Mouse (Mus musculus) thymus, postnatal 36 days (tissue): Measurements from ENCODE around the gene Mfsd4a.

Experiments
- DNase-seq, 2 experiments: peaks; one replicate each; pipeline ENCODE4 v3.0.0; 2022; ENCODE audit warnings: mixed read lengths in 2 of 2

Mfsd4a gene

GRCm38 (mm10) chr1:132067261-132068255 is at the start of gene Mfsd4a:
Gene Mfsd4a (minus strand): TSS chr1:132068062.
- peak; percentile 51 to 62 for DNase-seq

GRCm38 (mm10) chr1:132116606-132117005 is 48.7 kb upstream of the Mfsd4a start:
- DNase-seq: peak; percentile 75 to 80

- DNase-seq: no peak
Measured at GRCm38 (mm10) chr1:132113098-132113497, 45.2 kb upstream of the Mfsd4a start.

- no peak for DNase-seq
Measured at GRCm38 (mm10) chr1:132112426-132112825, 44.6 kb upstream of the Mfsd4a start.

GRCm38 (mm10) chr1:132111411-132111810 is 43.5 kb upstream of the Mfsd4a start:
- DNase-seq: no peak

- no peak for DNase-seq
Measured at GRCm38 (mm10) chr1:132109368-132109767, 41.5 kb upstream of the Mfsd4a start.

- no peak for DNase-seq
Measured at GRCm38 (mm10) chr1:132104353-132104752, 36.5 kb upstream of the Mfsd4a start.

- peak; percentile 60 to 77 for DNase-seq
Measured at GRCm38 (mm10) chr1:132101953-132102697, 34.3 kb upstream of the Mfsd4a start.

GRCm38 (mm10) chr1:132099775-132100174 is 31.9 kb upstream of the Mfsd4a start:
- no peak for DNase-seq

GRCm38 (mm10) chr1:132099016-132099415 is 31.2 kb upstream of the Mfsd4a start:
- DNase-seq: no peak

- DNase-seq: no peak
Measured at GRCm38 (mm10) chr1:132098076-132098475, 30.2 kb upstream of the Mfsd4a start.

GRCm38 (mm10) chr1:132095356-132096004 is 27.6 kb upstream of the Mfsd4a start:
- peak; percentile 34 to 40 for DNase-seq

GRCm38 (mm10) chr1:132093269-132093668 is 25.4 kb upstream of the Mfsd4a start:
- no peak for DNase-seq

- no peak for DNase-seq
Measured at GRCm38 (mm10) chr1:132090266-132090665, 22.4 kb upstream of the Mfsd4a start.

GRCm38 (mm10) chr1:132089767-132090166 is 21.9 kb upstream of the Mfsd4a start:
- no peak for DNase-seq

GRCm38 (mm10) chr1:132088181-132088671 is 20.4 kb upstream of the Mfsd4a start:
- no peak for DNase-seq

- no peak for DNase-seq
Measured at GRCm38 (mm10) chr1:132085181-132086049, 17.6 kb upstream of the Mfsd4a start.

- no peak for DNase-seq
Measured at GRCm38 (mm10) chr1:132078413-132078812, 10.6 kb upstream of the Mfsd4a start.

- DNase-seq: no peak
Measured at GRCm38 (mm10) chr1:132075576-132075975, 7.7 kb upstream of the Mfsd4a start.

GRCm38 (mm10) chr1:132070659-132071058 is 2.8 kb upstream of the Mfsd4a start:
- no peak for DNase-seq

GRCm38 (mm10) chr1:132069436-132069835 is 1.6 kb upstream of the Mfsd4a start:
- no peak for DNase-seq
